Mouse (Mus musculus): Measurements from ENCODE around the gene Porcn.

DNA sequence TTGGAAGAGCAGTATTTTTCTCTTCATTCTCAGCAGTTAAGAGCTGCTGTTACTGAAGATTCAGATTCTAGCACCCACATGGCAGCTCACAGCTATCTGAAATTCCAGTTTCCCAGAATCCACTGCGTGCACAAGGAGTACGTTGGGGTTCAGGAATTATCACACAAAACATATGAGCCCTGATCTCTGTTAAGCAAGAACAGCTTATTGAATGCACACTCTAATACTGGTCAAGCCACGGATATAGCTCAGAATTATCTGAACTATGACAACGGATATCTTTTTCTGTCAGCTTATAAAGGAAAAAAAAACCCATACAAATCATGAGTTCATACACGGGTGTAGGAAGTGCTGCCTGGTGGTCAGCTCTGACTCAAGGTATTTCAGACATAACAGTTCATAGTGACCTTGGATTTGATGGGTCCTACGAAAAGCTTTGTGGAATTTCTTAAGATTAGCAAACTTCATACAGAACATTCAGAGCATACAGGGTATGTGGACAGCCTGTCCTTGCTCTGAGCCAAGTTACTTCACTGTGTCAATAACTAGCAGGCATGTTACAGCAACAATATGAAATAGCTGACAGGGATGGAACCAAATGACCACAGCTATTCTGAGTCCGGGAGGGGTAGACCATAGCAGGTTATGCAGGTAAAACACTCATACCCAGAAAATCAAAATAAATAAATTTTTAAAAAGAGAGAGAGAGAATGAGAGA is 5.3 kb upstream of the Porcn start:
- no peak for TF ChIP-seq FOSL1 (IDR thresholded peaks at IDR 0.05; ENCODE audit: insufficient read depth, low read length, poor library complexity, severe bottlenecking)
- TF ChIP-seq CTCF (IDR thresholded peaks at IDR 0.05; ENCODE audit: control insufficient read depth, insufficient read depth, insufficient read length), result no peak
- TF ChIP-seq MYOG (IDR thresholded peaks at IDR 0.05; ENCODE audit: control insufficient read depth, extremely low read depth, insufficient read length), result no peak
- no peak for TF ChIP-seq MAX (IDR thresholded peaks at IDR 0.05)

All from C2C12 (cell line).